Mouse (Mus musculus): ENCODE measurements around the gene Gzmm. TPM values are rescaled to one million over a fixed set of nuclear protein-coding genes. Genes with fewer than 3 reads are reported as not detected.
A peak's percentile ranks its signal among the peaks of the same experiment; 100 is the strongest.

The Gzmm gene
- polyA plus RNA-seq, 2 experiments: 0.66 to 1.1 TPM

- no peak for DNase-seq (ENCODE audit: low spot score)
- Histone ChIP-seq H3K4me1 (ENCODE audit: control insufficient read depth, insufficient read depth, low read length) (peaks cover 6% of the 10 kb centered on the region), H3K9ac (ENCODE audit: low read depth, low read length, severe bottlenecking) (no peak overlapping the region), H3K4me3 (replicated peaks; ENCODE audit: low read length) (no peak overlapping the region), H3K27me3 (ENCODE audit: control insufficient read depth, insufficient read depth, low read length) (no peaks in the 10 kb centered on the region), H3K9me3 (ENCODE audit: control insufficient read depth, low read length) (no peaks in the 10 kb centered on the region), H3K4me2 (replicated peaks; ENCODE audit: low read depth, low read length, severe bottlenecking) (no peak overlapping the region), H3K36me3 (ENCODE audit: control insufficient read depth, insufficient read depth, low read length) (peaks cover 12% of the 10 kb centered on the region; the same call in 1 of the 2 replicates), H3K27ac (replicated peaks; ENCODE audit: low read depth, low read length) (no peak overlapping the region)
- WGBS: 55% methylated on average over 6 of the region's 6 CpGs
- TF ChIP-seq POLR2A (IDR thresholded peaks at IDR 0.05; ENCODE audit: borderline replicate concordance, extremely low read depth, insufficient read depth, insufficient read length): no peak
- no peak for ATAC-seq (ENCODE audit: low FRiP score, low read depth)
These were observed 17.3 kb upstream of the Gzmm start for GRCm38 (mm10) chr10:79671396-79672087.

GRCm38 (mm10) chr10:79672088-79672455, 16.7 kb upstream of the Gzmm start:
- Histone ChIP-seq H3K36me3 (ENCODE audit: control insufficient read depth, insufficient read depth, low read length) (peaks cover 12% of the 10 kb centered on the region; the same call in 1 of the 2 replicates), H3K4me3 (replicated peaks; ENCODE audit: low read length) (no peak overlapping the region), H3K4me2 (replicated peaks; ENCODE audit: low read depth, low read length, severe bottlenecking) (no peak overlapping the region), H3K9ac (ENCODE audit: low read depth, low read length, severe bottlenecking) (no peak overlapping the region), H3K27ac (replicated peaks; ENCODE audit: low read depth, low read length) (no peak overlapping the region), H3K9me3 (ENCODE audit: control insufficient read depth, low read length) (no peaks in the 10 kb centered on the region), H3K4me1 (ENCODE audit: control insufficient read depth, insufficient read depth, low read length) (peaks cover 6% of the 10 kb centered on the region), H3K27me3 (ENCODE audit: control insufficient read depth, insufficient read depth, low read length) (no peaks in the 10 kb centered on the region)
- WGBS: 58% methylated on average over 3 of the region's 3 CpGs
- DNase-seq (ENCODE audit: low spot score) (no peak), ATAC-seq (ENCODE audit: low FRiP score, low read depth) (no peak)
- no peak for TF ChIP-seq POLR2A (IDR thresholded peaks at IDR 0.05; ENCODE audit: borderline replicate concordance, extremely low read depth, insufficient read depth, insufficient read length)

- ATAC-seq (ENCODE audit: low FRiP score, low read depth): no peak
- Histone ChIP-seq H3K27me3 (ENCODE audit: control insufficient read depth, insufficient read depth, low read length) (no peaks in the 10 kb centered on the region), H3K9ac (ENCODE audit: low read depth, low read length, severe bottlenecking) (no peak overlapping the region), H3K4me1 (ENCODE audit: control insufficient read depth, insufficient read depth, low read length) (peaks cover 6% of the 10 kb centered on the region), H3K4me3 (replicated peaks; ENCODE audit: low read length) (no peak overlapping the region), H3K9me3 (ENCODE audit: control insufficient read depth, low read length) (no peaks in the 10 kb centered on the region), H3K27ac (replicated peaks; ENCODE audit: low read depth, low read length) (no peak overlapping the region), H3K36me3 (ENCODE audit: control insufficient read depth, insufficient read depth, low read length) (peaks cover 12% of the 10 kb centered on the region; the same call in 1 of the 2 replicates), H3K4me2 (replicated peaks; ENCODE audit: low read depth, low read length, severe bottlenecking) (no peak overlapping the region)
- no peak for DNase-seq (ENCODE audit: low spot score)
- TF ChIP-seq POLR2A (IDR thresholded peaks at IDR 0.05; ENCODE audit: borderline replicate concordance, extremely low read depth, insufficient read depth, insufficient read length): no peak
- 94% methylated on average over 3 of the region's 3 CpGs for WGBS
These were observed 15.8 kb upstream of the Gzmm start for GRCm38 (mm10) chr10:79673054-79673453.

- H3K27me3 ChIP-seq (ENCODE audit: control insufficient read depth, insufficient read depth, low read length): no peaks in the 10 kb centered on the region
- no peak for ATAC-seq (ENCODE audit: low FRiP score, low read depth)
- no peak for DNase-seq (ENCODE audit: low spot score)
- no peak overlapping the region for H3K9ac ChIP-seq (ENCODE audit: low read depth, low read length, severe bottlenecking)
- H3K36me3 ChIP-seq (ENCODE audit: control insufficient read depth, insufficient read depth, low read length): peaks cover 12% of the 10 kb centered on the region; the same call in 1 of the 2 replicates
- TF ChIP-seq POLR2A (IDR thresholded peaks at IDR 0.05; ENCODE audit: borderline replicate concordance, extremely low read depth, insufficient read depth, insufficient read length): no peak
- H3K4me2 ChIP-seq (replicated peaks; ENCODE audit: low read depth, low read length, severe bottlenecking): no peak overlapping the region
- H3K4me1 ChIP-seq (ENCODE audit: control insufficient read depth, insufficient read depth, low read length): peaks cover 1% of the 10 kb centered on the region
- H3K27ac ChIP-seq (replicated peaks; ENCODE audit: low read depth, low read length): no peak overlapping the region
- H3K9me3 ChIP-seq (ENCODE audit: control insufficient read depth, low read length): no peaks in the 10 kb centered on the region
- H3K4me3 ChIP-seq (replicated peaks; ENCODE audit: low read length): no peak overlapping the region
- WGBS: 48% methylated on average over 38 of the region's 44 CpGs
These were observed 13.3 kb upstream of the Gzmm start for GRCm38 (mm10) chr10:79675346-79676035.

- Histone ChIP-seq H3K4me1 (ENCODE audit: control insufficient read depth, insufficient read depth, low read length) (peaks cover 16% of the 10 kb centered on the region), H3K4me3 (replicated peaks; ENCODE audit: low read length) (peak overlapping the region; percentile 78), H3K9ac (ENCODE audit: low read depth, low read length, severe bottlenecking) (peak overlapping the region; percentile 82), H3K36me3 (ENCODE audit: control insufficient read depth, insufficient read depth, low read length) (peaks cover 23% of the 10 kb centered on the region), H3K9me3 (ENCODE audit: control insufficient read depth, low read length) (no peaks in the 10 kb centered on the region), H3K27me3 (ENCODE audit: control insufficient read depth, insufficient read depth, low read length) (no peaks in the 10 kb centered on the region), H3K27ac (replicated peaks; ENCODE audit: low read depth, low read length) (peak overlapping the region; percentile 71), H3K4me2 (replicated peaks; ENCODE audit: low read depth, low read length, severe bottlenecking) (peak overlapping the region; percentile 67)
- no peak for ATAC-seq (ENCODE audit: low FRiP score, low read depth)
- WGBS: 34% methylated on average over 11 of the region's 11 CpGs
- no peak for DNase-seq (ENCODE audit: low spot score)
- no peak for TF ChIP-seq POLR2A (IDR thresholded peaks at IDR 0.05; ENCODE audit: borderline replicate concordance, extremely low read depth, insufficient read depth, insufficient read length)
These were observed 8.0 kb upstream of the Gzmm start for GRCm38 (mm10) chr10:79680606-79681495.

Measured in limb, embryonic 14.5 days (tissue).